Mouse (Mus musculus) testis, adult 2 months (tissue): ENCODE measurements around the gene Tmem229a.

Experiments used
- CTCF ChIP-seq: fragments of 200-500 bp; IDR thresholded peaks from 2 replicates; pipeline ENCODE4 v1.5.1; 2012; ENCODE audit warnings: low read depth, mild to moderate bottlenecking, inconsistent platforms, low read length, moderate library complexity; ENCODE audit not compliant: control insufficient read depth, insufficient read depth, insufficient replicate concordance
- POLR2A ChIP-seq: fragments of 200-500 bp; IDR thresholded peaks from 2 replicates; pipeline ENCODE4 v1.6.1; 2012; ENCODE audit warnings: low read depth, mild to moderate bottlenecking, inconsistent platforms, low read length, moderate library complexity; ENCODE audit not compliant: control insufficient read depth

DNA sequence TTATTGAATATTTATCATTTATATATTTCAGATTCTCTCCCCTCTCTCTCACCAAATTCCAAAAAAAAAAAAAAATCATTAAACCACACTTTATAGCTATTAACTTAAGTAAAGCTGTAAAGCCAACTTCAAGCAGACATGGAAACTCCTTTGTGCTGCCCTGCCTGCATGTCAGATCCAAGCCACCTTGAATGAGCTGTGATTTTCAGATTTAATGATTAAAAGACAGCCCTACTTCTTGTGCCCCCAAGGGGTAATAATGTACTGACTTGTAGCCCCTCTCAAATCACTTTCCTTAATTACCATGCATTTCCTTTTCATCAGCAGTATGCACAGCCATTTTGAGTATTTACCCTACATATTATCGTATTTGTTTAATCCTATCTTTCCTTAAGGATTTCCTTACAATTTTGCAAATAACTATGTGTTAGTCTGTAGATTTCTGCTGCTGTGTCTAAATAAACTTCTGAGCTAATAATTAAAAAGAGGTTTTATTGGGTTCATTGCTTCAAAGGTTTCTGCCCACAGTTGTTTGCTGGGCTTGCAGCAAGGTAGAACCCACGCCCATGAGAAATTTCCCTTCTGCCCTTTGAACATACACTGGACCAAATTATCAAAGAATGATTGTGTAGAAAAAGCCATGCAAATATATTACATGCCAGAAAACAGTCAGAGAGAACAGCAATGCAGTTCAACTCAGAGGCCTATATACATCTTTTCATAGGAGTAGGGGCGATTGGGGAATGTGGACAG, 12.6 kb upstream of the Tmem229a start:
- TF ChIP-seq CTCF = no peak
- no peak for TF ChIP-seq POLR2A
